18 mouse cellular contexts compared by ENCODE assay signal in the genomic region with DNA sequence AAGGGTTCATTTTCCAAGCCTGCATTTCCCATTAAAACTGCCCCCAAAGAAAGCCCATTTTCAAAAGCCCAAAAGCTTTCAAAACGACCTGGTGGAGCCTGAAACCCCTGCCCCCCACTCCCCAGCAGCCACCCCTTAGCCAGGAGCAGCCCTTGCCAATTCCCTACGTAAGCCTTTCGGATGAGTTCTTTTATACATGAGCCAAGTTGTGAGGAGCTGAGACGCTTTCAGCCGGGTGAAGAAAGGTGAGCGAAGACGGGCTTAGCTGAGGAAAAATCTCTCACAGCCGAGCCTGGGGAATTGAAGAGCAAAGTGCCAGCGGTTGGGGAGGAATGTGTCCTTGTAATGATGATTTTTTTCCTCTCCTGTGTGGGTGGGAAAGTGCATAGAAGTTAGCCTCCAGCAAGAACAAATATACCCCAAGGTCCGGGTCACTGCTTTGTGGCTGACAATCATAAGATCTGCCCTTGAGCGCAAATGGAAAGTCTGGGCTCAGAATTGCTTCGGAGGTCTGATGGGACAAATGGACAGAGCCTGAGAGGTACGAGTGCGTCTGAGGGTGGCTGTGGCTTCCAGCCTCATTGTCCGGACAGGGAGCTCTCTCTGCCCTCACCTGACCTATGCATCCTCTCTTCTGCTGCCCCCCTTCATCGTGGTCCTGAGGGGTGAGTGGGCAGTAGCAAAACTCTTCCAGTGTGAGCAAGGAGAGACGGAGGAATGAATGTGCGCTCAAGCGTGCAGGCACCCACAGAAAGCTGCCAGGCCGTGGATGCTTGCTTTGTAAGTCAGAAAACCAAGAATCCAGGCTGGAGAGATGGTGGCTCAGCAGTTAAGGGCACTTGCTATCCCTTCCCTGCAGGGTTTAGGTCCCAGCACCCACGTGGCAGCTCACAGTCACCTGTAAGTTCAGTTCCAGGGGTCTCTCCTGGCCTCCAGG. TPM values are rescaled to one million over a fixed set of nuclear protein-coding genes. Genes with fewer than 3 reads are reported as not detected.
DNase-seq lines count a peak whose midpoint lies in the region; ATAC-seq and TF ChIP-seq lines count a peak whose summit lies in the region.
"Had no signal": no experiment of that assay in that cellular context is flagged by ENCODE, and none has a peak within 500 bp of the region (broad histone marks: within the 10 kb centered on the region; RNA-seq: fewer than 3 reads in every experiment).

No protein-coding gene starts in this region.

- TF ChIP-seq CTCF in testis, adult 2 months (IDR thresholded peaks at IDR 0.05; ENCODE audit: control insufficient read depth, insufficient read depth, insufficient replicate concordance, low read depth, low read length): no peak

- ATAC-seq in kidney, embryonic 14.5 days (ENCODE audit: low FRiP score, low TSS enrichment): no peak
- ATAC-seq in limb, embryonic 15.5 days (ENCODE audit: insufficient number of reproducible peaks, low FRiP score, low TSS enrichment, low read depth): no peak; the same call in 1 of the 2 replicates
- no peak for ATAC-seq in intestine, embryonic 15.5 days

- peak; percentile 48 for DNase-seq in adrenal gland, adult 8-10 months
- DNase-seq in adrenal gland, postnatal 4 days (ENCODE audit: low spot score in 2 of 2): no peak
- no peak for DNase-seq in kidney, adult 9 months
- no peak for DNase-seq in testis, postnatal 14 days (ENCODE audit: low spot score)
- DNase-seq: cerebellum, postnatal 25 days; heart, adult 18-20 months; heart, postnatal 4 days; lung, adult 2 months; thymus, postnatal 4 days had no signal

- no peak overlapping the region for H3K4me3 ChIP-seq in kidney, embryonic 14.5 days (ENCODE audit: low read length)
- H3K4me3 ChIP-seq in testis, adult 2 months (ENCODE audit: control insufficient read depth, low read depth, low read length): no peak overlapping the region
- no peak overlapping the region for H3K4me3 ChIP-seq in limb, embryonic 15.5 days
- no peak overlapping the region for H3K4me3 ChIP-seq in intestine, embryonic 15.5 days (replicated peaks)
- H3K4me3 ChIP-seq: embryonic facial prominence, embryonic 12.5 days; megakaryocyte, embryonic 14.5 days; stomach, embryonic 15.5 days had no signal

- no peak overlapping the region for H3K27ac ChIP-seq in kidney, embryonic 14.5 days (ENCODE audit: low read depth, low read length)
- peak overlapping the region; percentile 64 for H3K27ac ChIP-seq in testis, adult 2 months (ENCODE audit: control insufficient read depth, insufficient read depth, low read depth, low read length)
- H3K27ac ChIP-seq in limb, embryonic 15.5 days: peak overlapping the region; percentile 22; the same call in 1 of the 2 replicates
- H3K27ac ChIP-seq in intestine, embryonic 15.5 days: no peak overlapping the region
- H3K27ac ChIP-seq: embryonic facial prominence, embryonic 12.5 days; stomach, embryonic 15.5 days had no signal

- H3K27me3 ChIP-seq in kidney, embryonic 14.5 days (ENCODE audit: control insufficient read depth, insufficient read depth, low read length): no peaks in the 10 kb centered on the region
- H3K27me3 ChIP-seq in testis, adult 2 months (ENCODE audit: control insufficient read depth, insufficient read depth, low read length): no peaks in the 10 kb centered on the region
- H3K27me3 ChIP-seq in limb, embryonic 15.5 days: no peaks in the 10 kb centered on the region
- no peaks in the 10 kb centered on the region for H3K27me3 ChIP-seq in intestine, embryonic 15.5 days (replicated peaks)
- H3K27me3 ChIP-seq: embryonic facial prominence, embryonic 12.5 days; stomach, embryonic 15.5 days had no signal

- peak overlapping the region; percentile 13; the same call in 1 of the 2 replicates for H3K4me2 ChIP-seq in kidney, embryonic 14.5 days (replicated peaks; ENCODE audit: low read depth, low read length)
- no peak overlapping the region for H3K4me2 ChIP-seq in limb, embryonic 15.5 days
- no peak overlapping the region for H3K4me2 ChIP-seq in intestine, embryonic 15.5 days (replicated peaks)
- H3K4me2 ChIP-seq: embryonic facial prominence, embryonic 12.5 days; stomach, embryonic 15.5 days had no signal

- H3K4me1 ChIP-seq in kidney, embryonic 14.5 days (ENCODE audit: control insufficient read depth, insufficient read depth, low read length): peaks cover 15% of the 10 kb centered on the region
- H3K4me1 ChIP-seq in testis, adult 2 months (ENCODE audit: control insufficient read depth, insufficient read depth, low read length): peaks cover 8% of the 10 kb centered on the region
- peaks cover 17% of the 10 kb centered on the region for H3K4me1 ChIP-seq in limb, embryonic 15.5 days
- H3K4me1 ChIP-seq in intestine, embryonic 15.5 days (replicated peaks): 0 out of 2 replicates have a peak, but pooled peaks cover 2% of the 10 kb centered on the region

- no peaks in the 10 kb centered on the region for H3K9me3 ChIP-seq in kidney, embryonic 14.5 days (ENCODE audit: control insufficient read depth, low read length)
- no peaks in the 10 kb centered on the region for H3K9me3 ChIP-seq in limb, embryonic 15.5 days
- no peaks in the 10 kb centered on the region for H3K9me3 ChIP-seq in intestine, embryonic 15.5 days
- H3K9me3 ChIP-seq: embryonic facial prominence, embryonic 12.5 days; stomach, embryonic 15.5 days had no signal

- 35% methylated on average over 21 of the region's 21 CpGs for WGBS in kidney, embryonic 14.5 days
- 50% methylated on average over 21 of the region's 21 CpGs for WGBS in limb, embryonic 15.5 days
- WGBS in intestine, embryonic 15.5 days: 62% methylated on average over 21 of the region's 21 CpGs

- H3K36me3 ChIP-seq in kidney, embryonic 14.5 days (ENCODE audit: control insufficient read depth, insufficient read depth, low read length): peaks cover 12% of the 10 kb centered on the region
- H3K36me3 ChIP-seq in testis, adult 2 months (ENCODE audit: control insufficient read depth, insufficient read depth, low read length): no peaks in the 10 kb centered on the region
- peaks cover 14% of the 10 kb centered on the region for H3K36me3 ChIP-seq in limb, embryonic 15.5 days
- peaks cover 4% of the 10 kb centered on the region; the same call in 1 of the 2 replicates for H3K36me3 ChIP-seq in intestine, embryonic 15.5 days

- no peak for TF ChIP-seq POLR2A in testis, adult 2 months (IDR thresholded peaks at IDR 0.05; ENCODE audit: control insufficient read depth, low read depth, low read length)

- H3K9ac ChIP-seq in kidney, embryonic 14.5 days (ENCODE audit: low read depth, low read length): no peak overlapping the region
- H3K9ac ChIP-seq in limb, embryonic 15.5 days: no peak overlapping the region
- no peak overlapping the region for H3K9ac ChIP-seq in intestine, embryonic 15.5 days
- H3K9ac ChIP-seq: embryonic facial prominence, embryonic 12.5 days; stomach, embryonic 15.5 days had no signal

RNA-seq across cellular contexts. Expression of gene Tuba1c, which starts 11.5 kb away (rescaled TPM):
- 100 to 1,000 TPM; 207 to 347 (median 262) TPM for total RNA-seq in adrenal gland, adult 8-10 months (2022)
- 100 to 1,000 TPM; 200 to 217 TPM for total RNA-seq in adrenal gland, postnatal 4 days (2021)
- polyA plus RNA-seq in kidney, embryonic 14.5 days (2014; fragmentation: Nextera tagmentation; extraction: Ambion mirVana): 187 and 196 TPM in 2 replicates
- polyA plus RNA-seq in testis, adult 2 months (2012; rRNA removed): 223 and 227 TPM in 2 replicates
- polyA plus RNA-seq in limb, embryonic 15.5 days (2015; fragmentation: Nextera tagmentation; extraction: Ambion mirVana): 138 and 145 TPM in 2 replicates
- polyA plus RNA-seq in intestine, embryonic 15.5 days (2015; fragmentation: Nextera tagmentation; extraction: Ambion mirVana): 253 and 271 TPM in 2 replicates

RNA-seq across cellular contexts. Expression of gene Prph, which starts 13.8 kb away (rescaled TPM):
- total RNA-seq in adrenal gland, adult 8-10 months (2022): 1 to 10 TPM in 2 of 4 experiments, under 1 TPM in 2; 0.81 to 2.2 (median 1.4) TPM
- 10 to 100 TPM; 26.7 to 68.4 TPM for total RNA-seq in adrenal gland, postnatal 4 days (2021)
- polyA plus RNA-seq in kidney, embryonic 14.5 days (2014; fragmentation: Nextera tagmentation; extraction: Ambion mirVana): 0.13 and 0.31 TPM in 2 replicates
- polyA plus RNA-seq in testis, adult 2 months (2012; rRNA removed): 0.14 and 0.36 TPM in 2 replicates
- 2.4 and 2.8 TPM in 2 replicates for polyA plus RNA-seq in limb, embryonic 15.5 days (2015; fragmentation: Nextera tagmentation; extraction: Ambion mirVana)
- 46.9 and 48.1 TPM in 2 replicates for polyA plus RNA-seq in intestine, embryonic 15.5 days (2015; fragmentation: Nextera tagmentation; extraction: Ambion mirVana)

RNA-seq across cellular contexts. Expression of gene Troap, which starts 33.2 kb away (rescaled TPM):
- total RNA-seq in adrenal gland, adult 8-10 months (2022): 1 to 10 TPM in 1 of 4 experiments, under 1 TPM in 3; 0.22 to 2.3 (median 0.67) TPM
- total RNA-seq in adrenal gland, postnatal 4 days (2021): 10 to 100 TPM; 14.5 to 17.1 TPM
- 27.3 and 31.7 TPM in 2 replicates for polyA plus RNA-seq in kidney, embryonic 14.5 days (2014; fragmentation: Nextera tagmentation; extraction: Ambion mirVana)
- polyA plus RNA-seq in testis, adult 2 months (2012; rRNA removed): 15.2 and 17.5 TPM in 2 replicates
- polyA plus RNA-seq in limb, embryonic 15.5 days (2015; fragmentation: Nextera tagmentation; extraction: Ambion mirVana): 22.3 and 26.5 TPM in 2 replicates
- 24.7 and 25.4 TPM in 2 replicates for polyA plus RNA-seq in intestine, embryonic 15.5 days (2015; fragmentation: Nextera tagmentation; extraction: Ambion mirVana)

RNA-seq across cellular contexts. Expression of gene C1ql4, which starts 46.4 kb away (rescaled TPM):
- not detected for total RNA-seq in adrenal gland, adult 8-10 months (2022)
- total RNA-seq in adrenal gland, postnatal 4 days (2021): under 1 TPM in 1 of 2 experiments, not detected in 1; 0.20 TPM
- polyA plus RNA-seq in kidney, embryonic 14.5 days (2014; fragmentation: Nextera tagmentation; extraction: Ambion mirVana): 0.43 and 1.3 TPM in 2 replicates
- polyA plus RNA-seq in testis, adult 2 months (2012; rRNA removed): 0.72 and 1.0 TPM in 2 replicates
- not detected in 2 replicates for polyA plus RNA-seq in limb, embryonic 15.5 days (2015; fragmentation: Nextera tagmentation; extraction: Ambion mirVana)
- 0.09 TPM in 1 of 2 replicates, not detected in the other for polyA plus RNA-seq in intestine, embryonic 15.5 days (2015; fragmentation: Nextera tagmentation; extraction: Ambion mirVana)
- total RNA-seq: heart, adult 18-20 months had no signal
- polyA plus RNA-seq: large intestine, adult 2 months; lung, adult 2 months; small intestine, adult 2 months; stomach, embryonic 15.5 days had no signal

RNA-seq across cellular contexts. Expression of gene Dnajc22, which starts 51.8 kb away (rescaled TPM):
- 1 to 10 TPM in 2 of 4 experiments, under 1 TPM in 2; 0.37 to 1.6 (median 1.2) TPM for total RNA-seq in adrenal gland, adult 8-10 months (2022)
- 1 to 10 TPM; 3.7 to 6.4 TPM for total RNA-seq in adrenal gland, postnatal 4 days (2021)
- polyA plus RNA-seq in kidney, embryonic 14.5 days (2014; fragmentation: Nextera tagmentation; extraction: Ambion mirVana): 5.4 and 7.1 TPM in 2 replicates
- 4.1 TPM in 2 replicates for polyA plus RNA-seq in testis, adult 2 months (2012; rRNA removed)
- polyA plus RNA-seq in limb, embryonic 15.5 days (2015; fragmentation: Nextera tagmentation; extraction: Ambion mirVana): 0.55 and 0.86 TPM in 2 replicates
- 37.4 and 39.0 TPM in 2 replicates for polyA plus RNA-seq in intestine, embryonic 15.5 days (2015; fragmentation: Nextera tagmentation; extraction: Ambion mirVana)

Comparison
In these comparisons a context has a peak if more than half of its experiments do, and no peak if none do; other contexts are left out.
1. H3K27ac ChIP-seq: peak in testis, adult 2 months (single experiment) and limb, embryonic 15.5 days (single experiment); none in kidney, embryonic 14.5 days (single experiment) and intestine, embryonic 15.5 days (single experiment).
2. RNA of gene Prph, which starts 13.8 kb away (polyA plus RNA-seq): 46.9 to 48.1 TPM in intestine, embryonic 15.5 days; 2.4 to 2.8 TPM in limb, embryonic 15.5 days, 0.14 to 0.36 TPM in testis, adult 2 months and 0.13 to 0.31 TPM in kidney, embryonic 14.5 days; every median in the first group is over 10 times any median in the second.